ENCODE assay signal across 8 mouse cellular contexts in genomic region chr9:53771344-53772021, GRCm38 (mm10). TPM values are rescaled to one million over a fixed set of nuclear protein-coding genes. Genes with fewer than 3 reads are reported as not detected.
DNase-seq lines count a peak whose midpoint lies in the region; ATAC-seq and TF ChIP-seq lines count a peak whose summit lies in the region.

Slc35f2 (plus strand) TSS chr9:53771538.

- H3K4me2 ChIP-seq in embryonic facial prominence, embryonic 14.5 days (ENCODE audit: low read depth, low read length) = peak within 1 kb of the TSS; percentile 97
- peak within 1 kb of the TSS; percentile 87 for H3K4me2 ChIP-seq in lung, embryonic 14.5 days

- no peak within 1 kb of the TSS for H3K27ac ChIP-seq in embryonic facial prominence, embryonic 14.5 days (replicated peaks; ENCODE audit: low read depth, low read length)
- peak within 1 kb of the TSS; percentile 73 for H3K27ac ChIP-seq in layer of hippocampus, adult 2 months
- H3K27ac ChIP-seq in lung, embryonic 14.5 days (ENCODE audit: low read depth) = no peak within 1 kb of the TSS

- H3K36me3 ChIP-seq in embryonic facial prominence, embryonic 14.5 days (ENCODE audit: control insufficient read depth, insufficient read depth, low read length) = no peaks in the 10 kb centered on the region
- no peaks in the 10 kb centered on the region for H3K36me3 ChIP-seq in lung, embryonic 14.5 days (ENCODE audit: insufficient read depth)

- DNase-seq in CD4-positive, CD25-positive, alpha-beta regulatory T cell, adult 2 months (ENCODE audit: low read depth, low spot score) = peak; percentile 68
- DNase-seq in adrenal gland, postnatal 10 days = peak; percentile 46
- peak; percentile 65 for DNase-seq in embryonic facial prominence, embryonic 14.5 days (ENCODE audit: low spot score)
- DNase-seq in layer of hippocampus, adult 2 months (ENCODE audit: low spot score in 2 of 2) = peak; percentile 2 to 17
- DNase-seq in lung, embryonic 14.5 days = peak; percentile 73
- DNase-seq in ovary, adult 18-20 months (ENCODE audit: low spot score) = peak; percentile 9
- peak; percentile 75 for DNase-seq in thymus, postnatal 14 days

- H3K9ac ChIP-seq in embryonic facial prominence, embryonic 14.5 days (ENCODE audit: low read depth, low read length) = peak within 1 kb of the TSS; percentile 71
- H3K9ac ChIP-seq in lung, embryonic 14.5 days = peak within 1 kb of the TSS; percentile 44

- H3K27me3 ChIP-seq in embryonic facial prominence, embryonic 14.5 days (replicated peaks; ENCODE audit: control insufficient read depth, insufficient read depth, low read length) = peaks cover 30% of the 10 kb centered on the region
- peaks cover 21% of the 10 kb centered on the region for H3K27me3 ChIP-seq in lung, embryonic 14.5 days (ENCODE audit: insufficient read depth, low read length)

- TF ChIP-seq CTCF in layer of hippocampus, adult 2 months (conservative IDR thresholded peaks at IDR 0.05) = peak; percentile 17; the same call in 1 of the 2 replicates
- TF ChIP-seq CTCF in lung, embryonic 14.5 days (IDR thresholded peaks at IDR 0.05; ENCODE audit: low read depth) = no peak

- 0 out of 2 replicates have a peak, but pooled peaks cover 8% of the 10 kb centered on the region for H3K9me3 ChIP-seq in embryonic facial prominence, embryonic 14.5 days (ENCODE audit: control insufficient read depth, low read length)
- H3K9me3 ChIP-seq in lung, embryonic 14.5 days (ENCODE audit: low read depth, low read length) = no peaks in the 10 kb centered on the region

- WGBS in embryonic facial prominence, embryonic 14.5 days = under 1% methylated on average over 46 of the region's 50 CpGs
- WGBS in lung, embryonic 14.5 days = under 1% methylated on average over 50 of the region's 50 CpGs

- peaks cover 6% of the 10 kb centered on the region; the same call in 1 of the 2 replicates for H3K4me1 ChIP-seq in embryonic facial prominence, embryonic 14.5 days (ENCODE audit: control insufficient read depth, insufficient read depth, low read length)
- no peaks in the 10 kb centered on the region for H3K4me1 ChIP-seq in lung, embryonic 14.5 days (ENCODE audit: insufficient read depth)

- H3K4me3 ChIP-seq in embryonic facial prominence, embryonic 14.5 days (ENCODE audit: low read depth, low read length) = peak within 1 kb of the TSS; percentile 64
- H3K4me3 ChIP-seq in layer of hippocampus, adult 2 months = peak within 1 kb of the TSS; percentile 60
- peak within 1 kb of the TSS; percentile 49 for H3K4me3 ChIP-seq in lung, embryonic 14.5 days (ENCODE audit: low read depth, low read length)

- ATAC-seq in embryonic facial prominence, embryonic 14.5 days (ENCODE audit: low read depth) = peak; percentile 84
- ATAC-seq in hematopoietic stem cell, adult 5-6 weeks (replicated peaks in 1 of 2; ENCODE audit: insufficient read depth in 1 of 2, low FRiP score in 2 of 2, low TSS enrichment in 1 of 2, low read depth in 1 of 2, poor library complexity in 2 of 2, severe bottlenecking in 2 of 2) = peak; percentile 78 to 82
- peak; percentile 92 for ATAC-seq in lung, embryonic 14.5 days (ENCODE audit: insufficient read depth)

RNA-seq across cellular contexts. Expression of gene Slc35f2, which starts in this region (rescaled TPM):
- total RNA-seq in adrenal gland, postnatal 10 days (2021) = 1 to 10 TPM in 1 of 2 experiments, under 1 TPM in 1; 0.94 to 1.1 TPM
- polyA plus RNA-seq in embryonic facial prominence, embryonic 14.5 days (2014; fragmentation: Nextera tagmentation; extraction: Ambion mirVana) = 4.3 and 4.7 TPM in 2 replicates
- total RNA-seq in hematopoietic stem cell, adult 5-6 weeks (2017) = 15.3 and 19.9 TPM in 2 replicates
- 1 to 10 TPM; 4.7 to 5.0 TPM for total RNA-seq in layer of hippocampus, adult 2 months (2021)
- polyA plus RNA-seq in lung, embryonic 14.5 days (2014; fragmentation: Nextera tagmentation; extraction: Ambion mirVana) = 7.7 and 8.3 TPM in 2 replicates

Comparison
In these comparisons a context has a peak if more than half of its experiments do, and no peak if none do; other contexts are left out.
1. DNase-seq: peak in every context shown above with its lines; median percentile 75 in thymus, postnatal 14 days; 73 in lung, embryonic 14.5 days; 68 in CD4-positive, CD25-positive, alpha-beta regulatory T cell, adult 2 months; 65 in embryonic facial prominence, embryonic 14.5 days; 46 in adrenal gland, postnatal 10 days; 10 in layer of hippocampus, adult 2 months; 9 in ovary, adult 18-20 months.